ENCODE assay signal across 14 mouse cellular contexts in the genomic region with DNA sequence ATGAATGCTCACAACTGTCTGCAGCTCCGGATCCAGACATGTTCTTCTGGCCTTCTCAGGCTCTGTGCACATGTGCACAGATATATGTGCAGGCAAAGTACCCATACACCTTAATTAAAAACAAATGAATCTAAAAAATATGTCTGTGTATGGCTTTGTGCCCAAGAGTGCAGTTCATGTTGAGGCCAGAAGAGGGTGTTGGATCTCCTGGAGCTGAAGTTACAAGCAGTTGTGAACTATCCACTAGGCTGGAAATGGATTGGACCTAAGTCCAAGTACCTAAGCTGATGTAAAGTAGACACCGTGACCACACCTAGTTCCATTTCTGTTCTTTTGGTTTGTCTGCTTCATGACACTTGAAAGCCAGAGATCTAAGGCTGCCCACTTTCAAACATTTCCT. TPM values are rescaled to one million over a fixed set of nuclear protein-coding genes. Genes with fewer than 3 reads are reported as not detected.
A peak's percentile ranks its signal among the peaks of the same experiment; 100 is the strongest.
DNase-seq lines count a peak whose midpoint lies in the region; ATAC-seq and TF ChIP-seq lines count a peak whose summit lies in the region.
"Had no signal": no experiment of that assay in that cellular context is flagged by ENCODE, and none has a peak within 500 bp of the region (broad histone marks: within the 10 kb centered on the region; RNA-seq: fewer than 3 reads in every experiment).

No protein-coding gene starts in this region.

- no peak overlapping the region for H3K27ac ChIP-seq in heart, adult 2 months
- no peak overlapping the region for H3K27ac ChIP-seq in liver, embryonic 14.5 days
- H3K27ac ChIP-seq in liver, embryonic 12.5 days: no peak overlapping the region
- H3K27ac ChIP-seq in embryonic facial prominence, embryonic 10.5 days (replicated peaks): no peak overlapping the region
- H3K27ac ChIP-seq: hindbrain, embryonic 13.5 days; limb, embryonic 15.5 days; macrophage had no signal

- TF ChIP-seq POLR2A in heart, adult 2 months (IDR thresholded peaks at IDR 0.05; ENCODE audit: insufficient read depth, low read depth, low read length): no peak

- DNase-seq in heart, adult 2 months: no peak
- DNase-seq in heart, adult 9 months (ENCODE audit: low spot score in 2 of 2): no peak
- DNase-seq in liver, embryonic 14.5 days (ENCODE audit: low read depth in 3 of 3, low spot score in 3 of 3): no peak
- DNase-seq in Muller cell, postnatal 12 days (ENCODE audit: inconsistent ontology term): peak; percentile 6
- DNase-seq in naive thymus-derived CD4-positive, alpha-beta T cell, adult 2 months (ENCODE audit: low read depth): peak; percentile 20
- DNase-seq in right cerebral cortex, adult 18-20 months: no peak
- no peak for DNase-seq in embryonic facial prominence, embryonic 10.5 days (ENCODE audit: low spot score)
- DNase-seq: cerebellum, adult 9-11 months; thymus, adult 2 months had no signal

- 87% methylated on average over 2 of the region's 2 CpGs for WGBS in heart, adult 2 months
- WGBS in liver, embryonic 14.5 days (ENCODE audit: insufficient replicate concordance): 73% methylated on average over 2 of the region's 2 CpGs
- WGBS in liver, embryonic 12.5 days (ENCODE audit: insufficient replicate concordance): 70% methylated on average over 2 of the region's 2 CpGs
- WGBS in embryonic facial prominence, embryonic 10.5 days: 75% methylated on average over 2 of the region's 2 CpGs

- H3K27me3 ChIP-seq in heart, adult 2 months (ENCODE audit: control insufficient read depth, insufficient read depth, low read length): no peaks in the 10 kb centered on the region
- no peaks in the 10 kb centered on the region for H3K27me3 ChIP-seq in liver, embryonic 14.5 days (ENCODE audit: control insufficient read depth, insufficient read depth, low read length)
- H3K27me3 ChIP-seq in liver, embryonic 12.5 days (replicated peaks): no peaks in the 10 kb centered on the region
- H3K27me3 ChIP-seq in embryonic facial prominence, embryonic 10.5 days (replicated peaks; ENCODE audit: low read depth, poor library complexity, severe bottlenecking): no peaks in the 10 kb centered on the region
- H3K27me3 ChIP-seq: hindbrain, embryonic 13.5 days; limb, embryonic 15.5 days had no signal

- no peak overlapping the region for H3K9ac ChIP-seq in heart, adult 2 months (ENCODE audit: low read depth, low read length)
- H3K9ac ChIP-seq in liver, embryonic 14.5 days (replicated peaks): no peak overlapping the region
- no peak overlapping the region for H3K9ac ChIP-seq in liver, embryonic 12.5 days
- H3K9ac ChIP-seq: hindbrain, embryonic 13.5 days; limb, embryonic 15.5 days had no signal

- peak; percentile 39 for TF ChIP-seq CTCF in heart, adult 2 months (IDR thresholded peaks at IDR 0.05)
- peak; percentile 50 for TF ChIP-seq CTCF in liver, embryonic 14.5 days (IDR thresholded peaks at IDR 0.05; ENCODE audit: low read depth)

- TF ChIP-seq EP300 in heart, adult 2 months (IDR thresholded peaks at IDR 0.05; ENCODE audit: insufficient read depth, low read depth, low read length): no peak
- TF ChIP-seq EP300 in liver, embryonic 14.5 days (IDR thresholded peaks at IDR 0.05; ENCODE audit: low read depth): no peak

- intact Hi-C loops in heart, adult 2 months (cut with DNase I): loop anchor here (10.0 kb wide), 1 partner anchor 375 kb away; the partner anchor contains the start of gene Hgfac

- H3K4me2 ChIP-seq in liver, embryonic 14.5 days (ENCODE audit: low read depth): no peak overlapping the region
- no peak overlapping the region for H3K4me2 ChIP-seq in liver, embryonic 12.5 days
- H3K4me2 ChIP-seq: heart, embryonic 11.5 days; hindbrain, embryonic 13.5 days; limb, embryonic 15.5 days had no signal

- H3K79me2 ChIP-seq in heart, adult 2 months (replicated peaks; ENCODE audit: control insufficient read depth, insufficient read depth, low read length): no peaks in the 10 kb centered on the region

- H3K36me3 ChIP-seq in heart, adult 2 months (ENCODE audit: control insufficient read depth, insufficient read depth, low read length): no peaks in the 10 kb centered on the region; the same call in 1 of the 2 replicates
- no peaks in the 10 kb centered on the region for H3K36me3 ChIP-seq in liver, embryonic 14.5 days (replicated peaks; ENCODE audit: control insufficient read depth, insufficient read depth, low read depth)
- no peaks in the 10 kb centered on the region for H3K36me3 ChIP-seq in liver, embryonic 12.5 days
- peaks cover 3% of the 10 kb centered on the region; the same call in 1 of the 2 replicates for H3K36me3 ChIP-seq in embryonic facial prominence, embryonic 10.5 days (replicated peaks)

- H3K4me1 ChIP-seq in heart, adult 2 months (ENCODE audit: control insufficient read depth, insufficient read depth, low read length): no peaks in the 10 kb centered on the region
- H3K4me1 ChIP-seq in liver, embryonic 14.5 days (replicated peaks; ENCODE audit: control insufficient read depth in 2 of 2, insufficient read depth in 2 of 2, low read length in 1 of 2): no peaks in the 10 kb centered on the region
- H3K4me1 ChIP-seq in liver, embryonic 12.5 days: peaks cover 6% of the 10 kb centered on the region; the same call in 1 of the 2 replicates
- H3K4me1 ChIP-seq in embryonic facial prominence, embryonic 10.5 days: no peaks in the 10 kb centered on the region
- H3K4me1 ChIP-seq: hindbrain, embryonic 13.5 days; limb, embryonic 15.5 days had no signal

- no peaks in the 10 kb centered on the region for H3K9me3 ChIP-seq in liver, embryonic 14.5 days (ENCODE audit: control insufficient read depth, low read length)
- no peaks in the 10 kb centered on the region for H3K9me3 ChIP-seq in liver, embryonic 12.5 days (replicated peaks)
- H3K9me3 ChIP-seq in embryonic facial prominence, embryonic 10.5 days: no peaks in the 10 kb centered on the region
- H3K9me3 ChIP-seq: hindbrain, embryonic 13.5 days; limb, embryonic 15.5 days had no signal

- ATAC-seq in liver, embryonic 14.5 days (ENCODE audit: insufficient read depth): no peak
- no peak for ATAC-seq in liver, embryonic 12.5 days

- H3K4me3 ChIP-seq in heart, adult 2 months: no peak overlapping the region
- H3K4me3 ChIP-seq in liver, embryonic 14.5 days (ENCODE audit: insufficient read depth in 1 of 2, low read depth in 2 of 2, low read length in 2 of 2): no peak overlapping the region
- H3K4me3 ChIP-seq in liver, embryonic 12.5 days: no peak overlapping the region
- H3K4me3 ChIP-seq in embryonic facial prominence, embryonic 10.5 days: no peak overlapping the region
- H3K4me3 ChIP-seq: hindbrain, embryonic 13.5 days; limb, embryonic 15.5 days had no signal

RNA-seq across cellular contexts. Expression of gene Grk4, which starts 9.3 kb away (rescaled TPM):
- total RNA-seq in heart, adult 2 months (2021): under 1 TPM; 0.84 TPM
- polyA plus RNA-seq in heart, adult 2 months (2012; rRNA removed): 0.74 and 1.3 TPM in 2 replicates
- 0.24 and 0.44 TPM in 2 replicates for polyA plus RNA-seq in liver, embryonic 14.5 days (2012; rRNA removed)
- 0.48 and 0.91 TPM in 2 replicates for polyA plus RNA-seq in liver, embryonic 14.5 days (2014; fragmentation: Nextera tagmentation; extraction: Ambion mirVana)
- 1.2 and 1.4 TPM in 2 replicates for polyA plus RNA-seq in liver, embryonic 12.5 days (2016; fragmentation: Nextera tagmentation; extraction: Ambion mirVana)
- polyA plus RNA-seq in embryonic facial prominence, embryonic 10.5 days (2016; fragmentation: Nextera tagmentation; extraction: Ambion mirVana): 1.6 and 2.1 TPM in 2 replicates

RNA-seq across cellular contexts. Expression of gene Nop14, which starts 9.5 kb away (rescaled TPM):
- 10 to 100 TPM; 11.4 to 11.8 TPM for total RNA-seq in heart, adult 2 months (2021)
- 8.5 and 15.8 TPM in 2 replicates for polyA plus RNA-seq in heart, adult 2 months (2012; rRNA removed)
- 11.2 and 12.4 TPM in 2 replicates for polyA plus RNA-seq in liver, embryonic 14.5 days (2012; rRNA removed)
- 11.9 and 14.4 TPM in 2 replicates for polyA plus RNA-seq in liver, embryonic 14.5 days (2014; fragmentation: Nextera tagmentation; extraction: Ambion mirVana)
- polyA plus RNA-seq in liver, embryonic 12.5 days (2016; fragmentation: Nextera tagmentation; extraction: Ambion mirVana): 26.4 and 27.9 TPM in 2 replicates
- polyA plus RNA-seq in embryonic facial prominence, embryonic 10.5 days (2016; fragmentation: Nextera tagmentation; extraction: Ambion mirVana): 28.5 and 28.8 TPM in 2 replicates

RNA-seq across cellular contexts. Expression of gene Mfsd10, which starts 32.5 kb away (rescaled TPM):
- 1 to 10 TPM; 9.8 to 9.9 TPM for total RNA-seq in heart, adult 2 months (2021)
- 36.1 and 43.3 TPM in 2 replicates for polyA plus RNA-seq in heart, adult 2 months (2012; rRNA removed)
- 53.6 and 68.5 TPM in 2 replicates for polyA plus RNA-seq in liver, embryonic 14.5 days (2012; rRNA removed)
- 33.1 and 46.7 TPM in 2 replicates for polyA plus RNA-seq in liver, embryonic 14.5 days (2014; fragmentation: Nextera tagmentation; extraction: Ambion mirVana)
- polyA plus RNA-seq in liver, embryonic 12.5 days (2016; fragmentation: Nextera tagmentation; extraction: Ambion mirVana): 66.8 and 77.4 TPM in 2 replicates
- polyA plus RNA-seq in embryonic facial prominence, embryonic 10.5 days (2016; fragmentation: Nextera tagmentation; extraction: Ambion mirVana): 92.1 and 97.6 TPM in 2 replicates

Comparison
In these comparisons a context has a peak if more than half of its experiments do, and no peak if none do; other contexts are left out.
1. DNase-seq: peak in Muller cell, postnatal 12 days (single experiment) and naive thymus-derived CD4-positive, alpha-beta T cell, adult 2 months (single experiment); none in heart, adult 2 months (0 of 2), heart, adult 9 months (0 of 2), liver, embryonic 14.5 days (0 of 3), right cerebral cortex, adult 18-20 months (single experiment) and embryonic facial prominence, embryonic 10.5 days (single experiment).